Mouse (Mus musculus): ENCODE measurements around the gene Optc. TPM values are rescaled to one million over a fixed set of nuclear protein-coding genes. Genes with fewer than 3 reads are reported as not detected.

Gene Optc
- polyA plus RNA-seq, 1 experiment from 2014 or later = 1.9 TPM

- no peak overlapping the region for H3K4me2 ChIP-seq
- peaks cover 18% of the 10 kb centered on the region for H3K4me1 ChIP-seq (ENCODE audit: control insufficient read depth, insufficient read depth, low read length)
- H3K9ac ChIP-seq (ENCODE audit: low read length) = no peak overlapping the region
- no peak overlapping the region for H3K4me3 ChIP-seq (ENCODE audit: low read depth, low read length)
- no peak overlapping the region for H3K27ac ChIP-seq (ENCODE audit: low read depth, low read length)
- 22% methylated on average over 4 of the region's 4 CpGs for WGBS
- H3K36me3 ChIP-seq (ENCODE audit: control insufficient read depth, insufficient read depth, low read length) = no peaks in the 10 kb centered on the region
- no peaks in the 10 kb centered on the region for H3K27me3 ChIP-seq (ENCODE audit: control insufficient read depth, insufficient read depth, low read length)
- H3K9me3 ChIP-seq (ENCODE audit: control insufficient read depth, low read length) = no peaks in the 10 kb centered on the region
- peak; percentile 96 for DNase-seq (ENCODE audit: low spot score, missing footprints)
- 0 out of 2 replicates have a peak, but pooled peaks have one; percentile 31 for ATAC-seq (ENCODE audit: low FRiP score)
Observed at GRCm38 (mm10) chr1:133911456-133911855, 3.7 kb upstream of the Optc start.

- WGBS = 75% methylated on average over 4 of the region's 4 CpGs
- no peaks in the 10 kb centered on the region for H3K9me3 ChIP-seq (ENCODE audit: control insufficient read depth, low read length)
- H3K4me3 ChIP-seq (ENCODE audit: low read depth, low read length) = no peak overlapping the region
- ATAC-seq (ENCODE audit: low FRiP score) = no peak
- H3K4me1 ChIP-seq (ENCODE audit: control insufficient read depth, insufficient read depth, low read length) = peaks cover 18% of the 10 kb centered on the region
- no peaks in the 10 kb centered on the region for H3K27me3 ChIP-seq (ENCODE audit: control insufficient read depth, insufficient read depth, low read length)
- H3K27ac ChIP-seq (ENCODE audit: low read depth, low read length) = no peak overlapping the region
- H3K4me2 ChIP-seq = no peak overlapping the region
- no peak overlapping the region for H3K9ac ChIP-seq (ENCODE audit: low read length)
- H3K36me3 ChIP-seq (ENCODE audit: control insufficient read depth, insufficient read depth, low read length) = no peaks in the 10 kb centered on the region
- peak; percentile 51 for DNase-seq (ENCODE audit: low spot score, missing footprints)
Observed at GRCm38 (mm10) chr1:133911008-133911407, 3.2 kb upstream of the Optc start.

- Histone ChIP-seq H3K9me3 (ENCODE audit: control insufficient read depth, low read length) (no peaks in the 10 kb centered on the region), H3K4me3 (ENCODE audit: low read depth, low read length) (no peak overlapping the region), H3K4me1 (ENCODE audit: control insufficient read depth, insufficient read depth, low read length) (peaks cover 18% of the 10 kb centered on the region), H3K9ac (ENCODE audit: low read length) (no peak overlapping the region), H3K27ac (ENCODE audit: low read depth, low read length) (no peak overlapping the region), H3K36me3 (ENCODE audit: control insufficient read depth, insufficient read depth, low read length) (no peaks in the 10 kb centered on the region), H3K4me2 (no peak overlapping the region), H3K27me3 (ENCODE audit: control insufficient read depth, insufficient read depth, low read length) (no peaks in the 10 kb centered on the region)
- DNase-seq (ENCODE audit: low spot score, missing footprints) = peak; percentile 83
- WGBS = 86% methylated on average over 7 of the region's 7 CpGs
- no peak for ATAC-seq (ENCODE audit: low FRiP score)
Observed at GRCm38 (mm10) chr1:133910108-133910507, 2.3 kb upstream of the Optc start.

- Histone ChIP-seq H3K4me1 (ENCODE audit: control insufficient read depth, insufficient read depth, low read length) (peaks cover 18% of the 10 kb centered on the region), H3K36me3 (ENCODE audit: control insufficient read depth, insufficient read depth, low read length) (no peaks in the 10 kb centered on the region), H3K9me3 (ENCODE audit: control insufficient read depth, low read length) (no peaks in the 10 kb centered on the region), H3K4me2 (peak overlapping the region; percentile 56), H3K4me3 (ENCODE audit: low read depth, low read length) (peak overlapping the region; percentile 38), H3K27ac (ENCODE audit: low read depth, low read length) (peak overlapping the region; percentile 20), H3K9ac (ENCODE audit: low read length) (peak overlapping the region; percentile 66), H3K27me3 (ENCODE audit: control insufficient read depth, insufficient read depth, low read length) (no peaks in the 10 kb centered on the region)
- DNase-seq (ENCODE audit: low spot score, missing footprints) (peak; percentile 94), ATAC-seq (ENCODE audit: low FRiP score) (no peak)
- WGBS = 20% methylated on average over 27 of the region's 27 CpGs
Observed at GRCm38 (mm10) chr1:133908659-133909575, 1.1 kb upstream of the Optc start.

GRCm38 (mm10) chr1:133906420-133906819 lies 1.4 kb downstream of the Optc start:
- 42% methylated on average over 12 of the region's 12 CpGs for WGBS
- peaks cover 18% of the 10 kb centered on the region for H3K4me1 ChIP-seq (ENCODE audit: control insufficient read depth, insufficient read depth, low read length)
- ATAC-seq (ENCODE audit: low FRiP score) (no peak), DNase-seq (ENCODE audit: low spot score, missing footprints) (peak; percentile 87)
- no peak overlapping the region for H3K4me3 ChIP-seq (ENCODE audit: low read depth, low read length)
- no peaks in the 10 kb centered on the region for H3K27me3 ChIP-seq (ENCODE audit: control insufficient read depth, insufficient read depth, low read length)
- no peak overlapping the region for H3K27ac ChIP-seq (ENCODE audit: low read depth, low read length)
- H3K9ac ChIP-seq (ENCODE audit: low read length) = no peak overlapping the region
- H3K36me3 ChIP-seq (ENCODE audit: control insufficient read depth, insufficient read depth, low read length) = no peaks in the 10 kb centered on the region
- no peaks in the 10 kb centered on the region for H3K9me3 ChIP-seq (ENCODE audit: control insufficient read depth, low read length)
- no peak overlapping the region for H3K4me2 ChIP-seq

GRCm38 (mm10) chr1:133900825-133901224 lies 7.0 kb downstream of the Optc start:
- H3K9ac ChIP-seq (ENCODE audit: low read length) = no peak overlapping the region
- no peak for ATAC-seq (ENCODE audit: low FRiP score)
- WGBS = 89% methylated on average over 9 of the region's 9 CpGs

GRCm38 (mm10) chr1:133899043-133899542 lies 8.7 kb downstream of the Optc start:
- Histone ChIP-seq H3K27me3 (ENCODE audit: control insufficient read depth, insufficient read depth, low read length) (no peaks in the 10 kb centered on the region), H3K4me2 (no peak overlapping the region), H3K4me1 (ENCODE audit: control insufficient read depth, insufficient read depth, low read length) (no peaks in the 10 kb centered on the region), H3K9me3 (ENCODE audit: control insufficient read depth, low read length) (no peaks in the 10 kb centered on the region), H3K4me3 (ENCODE audit: low read depth, low read length) (no peak overlapping the region), H3K27ac (ENCODE audit: low read depth, low read length) (no peak overlapping the region), H3K36me3 (ENCODE audit: control insufficient read depth, insufficient read depth, low read length) (no peaks in the 10 kb centered on the region), H3K9ac (ENCODE audit: low read length) (no peak overlapping the region)
- no peak for DNase-seq (ENCODE audit: low spot score, missing footprints)
- WGBS = 81% methylated on average over 9 of the region's 9 CpGs
- ATAC-seq (ENCODE audit: low FRiP score) = no peak

More at GRCm38 (mm10) chr1:133900825-133901224, 7.0 kb downstream of the Optc start:
- no peaks in the 10 kb centered on the region for H3K9me3 ChIP-seq (ENCODE audit: control insufficient read depth, low read length)
- H3K27ac ChIP-seq (ENCODE audit: low read depth, low read length) = no peak overlapping the region
- no peak overlapping the region for H3K4me2 ChIP-seq
- H3K4me3 ChIP-seq (ENCODE audit: low read depth, low read length) = no peak overlapping the region
- no peaks in the 10 kb centered on the region for H3K27me3 ChIP-seq (ENCODE audit: control insufficient read depth, insufficient read depth, low read length)
- no peak for DNase-seq (ENCODE audit: low spot score, missing footprints)
- H3K4me1 ChIP-seq (ENCODE audit: control insufficient read depth, insufficient read depth, low read length) = no peaks in the 10 kb centered on the region
- no peaks in the 10 kb centered on the region for H3K36me3 ChIP-seq (ENCODE audit: control insufficient read depth, insufficient read depth, low read length)

GRCm38 (mm10) chr1:133897293-133897692 lies 10.5 kb downstream of the Optc start:
- no peak overlapping the region for H3K27ac ChIP-seq (ENCODE audit: low read depth, low read length)
- no peak for DNase-seq (ENCODE audit: low spot score, missing footprints)
- H3K9ac ChIP-seq (ENCODE audit: low read length) = no peak overlapping the region
- no peaks in the 10 kb centered on the region; the same call in 1 of the 2 replicates for H3K27me3 ChIP-seq (ENCODE audit: control insufficient read depth, insufficient read depth, low read length)
- no peaks in the 10 kb centered on the region for H3K36me3 ChIP-seq (ENCODE audit: control insufficient read depth, insufficient read depth, low read length)
- 0 out of 2 replicates have a peak, but pooled peaks cover 6% of the 10 kb centered on the region for H3K4me1 ChIP-seq (ENCODE audit: control insufficient read depth, insufficient read depth, low read length)
- H3K4me2 ChIP-seq = no peak overlapping the region
- 76% methylated on average over 6 of the region's 6 CpGs for WGBS
- no peaks in the 10 kb centered on the region for H3K9me3 ChIP-seq (ENCODE audit: control insufficient read depth, low read length)
- no peak for ATAC-seq (ENCODE audit: low FRiP score)
- no peak overlapping the region for H3K4me3 ChIP-seq (ENCODE audit: low read depth, low read length)

GRCm38 (mm10) chr1:133891489-133891888 lies 16.3 kb downstream of the Optc start:
- no peaks in the 10 kb centered on the region; the same call in 1 of the 2 replicates for H3K27me3 ChIP-seq (ENCODE audit: control insufficient read depth, insufficient read depth, low read length)
- ATAC-seq (ENCODE audit: low FRiP score) (no peak), DNase-seq (ENCODE audit: low spot score, missing footprints) (no peak)
- peaks cover 32% of the 10 kb centered on the region for H3K4me1 ChIP-seq (ENCODE audit: control insufficient read depth, insufficient read depth, low read length)
- H3K4me3 ChIP-seq (ENCODE audit: low read depth, low read length) = no peak overlapping the region
- 32% methylated on average over 5 of the region's 5 CpGs for whole genome bisulfite sequencing
- no peaks in the 10 kb centered on the region for H3K9me3 ChIP-seq (ENCODE audit: control insufficient read depth, low read length)
- H3K4me2 ChIP-seq = no peak overlapping the region
- H3K9ac ChIP-seq (ENCODE audit: low read length) = no peak overlapping the region
- H3K36me3 ChIP-seq (ENCODE audit: control insufficient read depth, insufficient read depth, low read length) = no peaks in the 10 kb centered on the region
- no peak overlapping the region for H3K27ac ChIP-seq (ENCODE audit: low read depth, low read length)

Measured in midbrain, embryonic 11.5 days (tissue).